Mouse (Mus musculus) CD8-positive naive resting alpha-beta T cell, adult 2 months (primary cell): Measurements from ENCODE around the gene Gm10972.
A peak's percentile ranks its signal among the peaks of the same experiment; 100 is the strongest.
"Not testable (repeated sequence)": the region's sequence is repeated elsewhere in the genome, so short reads cannot be mapped to it uniquely, and the experiment has no call there.

Experiments used
- DNase-seq, 2 experiments: peaks; one replicate each; pipeline ENCODE4 v3.0.0; 2022; ENCODE audit warnings: low read depth in 2 of 2, low spot score in 2 of 2

The Gm10972 gene

GRCm38 (mm10) chr3:94642495-94643162, at the start of gene Gm10972:
Gm10972 (plus strand) TSS chr3:94643112.
- not testable (repeated sequence) for DNase-seq

- no peak for DNase-seq
Observed at GRCm38 (mm10) chr3:94595871-94596287, 47.0 kb upstream of the Gm10972 start.

DNA sequence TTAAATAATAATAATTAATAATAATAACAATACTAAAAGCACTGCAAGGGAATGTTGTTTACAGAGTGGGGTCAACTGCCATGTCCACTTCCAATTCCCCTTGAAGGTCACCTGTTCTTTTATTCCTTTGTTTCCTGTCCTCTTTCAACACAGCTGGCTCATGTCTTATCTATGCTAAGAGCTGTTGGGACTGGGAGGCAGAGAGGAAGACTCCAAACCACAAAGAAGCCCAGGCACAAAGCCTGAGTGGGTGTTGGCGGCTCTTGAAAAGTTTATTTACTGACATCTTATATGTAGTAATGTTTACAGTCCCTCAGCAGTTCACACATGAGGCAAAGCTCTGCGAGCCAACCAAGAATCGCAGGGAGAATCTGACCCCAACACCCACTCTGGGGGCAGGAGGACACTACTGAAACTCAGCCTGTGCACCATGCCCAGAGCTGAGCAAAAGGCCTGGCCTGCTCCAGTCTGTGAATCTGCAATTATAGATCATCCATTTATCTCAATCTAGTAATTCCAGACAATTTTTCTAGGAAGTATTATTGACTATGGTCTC, 45.6 kb upstream of the Gm10972 start:
- no peak for DNase-seq

- DNase-seq: peak; percentile 20 to 55
Observed at GRCm38 (mm10) chr3:94601959-94602358, 41.0 kb upstream of the Gm10972 start.

DNA sequence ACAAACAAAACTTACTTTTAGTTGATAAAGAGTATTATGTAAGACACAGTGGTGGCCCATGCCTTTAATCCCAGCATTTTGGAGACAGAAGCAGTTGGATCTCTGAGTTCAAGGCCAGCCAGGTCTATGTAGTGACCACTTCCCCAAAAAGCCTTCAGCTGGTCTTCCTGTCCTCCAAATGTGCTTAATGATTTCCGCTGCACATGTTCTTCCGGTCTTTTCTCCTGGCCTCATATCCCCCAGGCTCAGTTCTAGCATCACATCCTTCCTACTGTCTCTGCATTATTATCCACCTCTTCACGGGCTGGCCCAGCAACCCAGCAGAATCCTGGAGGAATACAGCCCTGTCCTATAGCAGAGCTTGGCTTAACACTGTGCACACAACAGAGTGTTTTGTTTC, 33.3 kb upstream of the Gm10972 start:
- DNase-seq: no peak

DNA sequence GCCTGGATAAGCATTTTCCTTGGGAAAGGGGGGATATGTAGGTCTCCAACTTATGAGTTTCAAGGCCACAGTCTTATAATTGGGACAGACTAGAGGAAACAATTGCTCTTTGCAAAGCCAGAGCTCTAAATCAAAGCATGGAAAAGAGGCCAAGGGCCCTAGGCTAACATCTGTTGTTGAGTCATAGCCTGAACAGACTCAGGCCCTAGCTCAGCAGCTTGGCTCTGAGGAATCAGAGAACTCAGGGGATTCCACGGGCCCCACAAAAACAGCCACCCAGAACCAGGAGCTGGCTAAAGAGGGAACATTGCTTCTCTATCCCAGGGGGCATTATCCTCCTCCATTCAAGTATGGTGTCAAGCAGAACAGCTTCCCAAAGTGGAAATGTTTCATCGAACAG, 32.3 kb upstream of the Gm10972 start:
- DNase-seq: no peak

- no peak for DNase-seq
Observed at GRCm38 (mm10) chr3:94611343-94611742, 31.6 kb upstream of the Gm10972 start.

- no peak for DNase-seq
Observed at GRCm38 (mm10) chr3:94611834-94612233, 31.1 kb upstream of the Gm10972 start.

DNA sequence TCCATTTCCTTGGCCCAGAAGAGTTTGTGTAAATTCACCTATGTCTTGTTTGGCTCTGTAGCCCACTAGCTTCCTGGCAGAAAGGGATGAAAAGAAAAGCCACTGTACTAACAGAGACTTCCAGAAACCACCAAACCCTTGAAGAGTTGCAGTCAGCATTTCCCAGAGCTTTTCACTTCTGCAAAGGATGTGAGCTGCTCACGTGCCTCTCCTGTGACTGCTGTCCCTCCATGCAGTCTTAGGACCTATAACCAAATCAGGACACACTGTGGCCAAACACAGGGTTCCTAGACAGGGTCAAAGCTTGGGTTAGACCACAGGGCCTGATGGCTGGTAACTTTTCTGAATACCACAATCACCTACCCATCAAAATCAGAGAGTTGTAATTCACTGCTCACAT, 30.6 kb upstream of the Gm10972 start:
- DNase-seq: no peak

- no peak for DNase-seq
Observed at GRCm38 (mm10) chr3:94613258-94613878, 29.5 kb upstream of the Gm10972 start.

DNA sequence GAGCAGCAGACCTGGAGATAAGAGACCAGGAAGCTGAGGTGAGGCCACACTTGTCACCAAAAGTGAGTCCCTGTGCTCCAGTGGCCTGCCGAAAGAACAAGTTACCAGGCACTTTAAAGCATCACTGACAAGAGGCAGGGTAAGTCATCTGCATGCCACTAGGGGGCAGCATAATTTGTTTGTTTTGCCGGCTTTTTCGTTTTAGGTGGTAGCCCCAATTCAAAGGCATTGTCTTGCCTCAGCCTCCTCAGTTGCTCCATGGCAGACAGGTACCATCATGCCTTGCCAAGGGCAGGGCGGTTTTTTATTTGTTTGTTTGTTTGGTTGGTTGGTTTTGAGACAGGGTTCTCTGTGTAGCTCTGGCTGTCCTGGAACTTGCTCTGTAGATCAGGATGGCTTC, 26.2 kb upstream of the Gm10972 start:
- peak; percentile 49 to 65 for DNase-seq

DNA sequence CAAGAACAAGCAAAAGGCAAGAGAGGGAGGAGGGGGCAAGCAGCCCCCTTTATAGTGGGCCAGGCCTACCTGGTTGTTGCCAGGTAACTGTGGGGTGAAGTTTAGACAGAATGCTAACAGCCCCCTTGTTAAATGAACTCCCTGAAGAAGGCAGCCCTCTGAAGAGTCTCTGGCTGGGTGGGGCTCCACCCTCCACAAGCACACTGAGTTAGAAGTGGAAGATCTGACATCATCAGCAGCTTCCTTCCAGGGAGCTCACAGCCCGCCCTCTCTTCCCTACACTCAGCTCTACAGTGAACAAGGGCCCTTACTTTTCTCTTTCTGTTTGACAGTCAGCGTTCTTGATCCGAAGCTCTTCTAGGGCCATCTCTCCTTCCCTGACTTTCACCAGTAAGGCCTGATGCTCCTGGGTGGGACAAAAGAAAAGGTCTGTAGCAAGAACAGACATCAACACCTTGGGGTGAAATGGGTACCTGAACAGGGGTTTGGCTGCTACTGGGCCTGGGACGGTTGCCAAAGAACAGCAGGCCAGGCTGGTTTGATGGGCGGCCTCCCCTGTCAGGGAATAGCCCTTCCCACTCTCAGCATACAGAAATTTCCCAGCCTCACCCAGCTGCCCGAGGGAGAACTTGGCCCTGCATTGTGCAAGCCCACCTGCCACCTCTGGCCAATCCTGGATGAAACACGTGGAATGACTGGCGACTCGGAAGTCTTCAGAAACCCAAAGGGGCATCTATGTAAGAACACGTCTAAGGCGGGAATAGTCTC, 21.0 kb upstream of the Gm10972 start:
- no peak for DNase-seq

DNA sequence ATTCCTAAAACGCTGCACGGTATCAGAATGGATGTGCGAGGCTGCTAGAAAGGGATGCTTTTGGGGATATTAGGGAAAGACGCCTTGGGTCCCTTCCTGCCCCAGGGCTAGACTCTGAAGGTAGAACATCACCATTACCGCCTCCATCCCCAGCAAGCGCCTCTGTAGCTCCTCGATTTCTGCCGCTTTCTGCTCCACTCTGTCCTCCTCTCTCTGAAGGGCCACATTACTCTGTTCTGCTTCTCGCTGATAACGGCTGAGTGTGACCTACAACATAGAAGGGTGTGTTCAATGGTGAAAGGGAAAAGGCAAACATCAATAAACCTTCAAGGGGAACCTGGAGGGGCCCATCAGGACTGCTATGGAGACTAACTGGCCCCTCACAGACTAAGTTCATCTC, 20.4 kb upstream of the Gm10972 start:
- no peak for DNase-seq

DNA sequence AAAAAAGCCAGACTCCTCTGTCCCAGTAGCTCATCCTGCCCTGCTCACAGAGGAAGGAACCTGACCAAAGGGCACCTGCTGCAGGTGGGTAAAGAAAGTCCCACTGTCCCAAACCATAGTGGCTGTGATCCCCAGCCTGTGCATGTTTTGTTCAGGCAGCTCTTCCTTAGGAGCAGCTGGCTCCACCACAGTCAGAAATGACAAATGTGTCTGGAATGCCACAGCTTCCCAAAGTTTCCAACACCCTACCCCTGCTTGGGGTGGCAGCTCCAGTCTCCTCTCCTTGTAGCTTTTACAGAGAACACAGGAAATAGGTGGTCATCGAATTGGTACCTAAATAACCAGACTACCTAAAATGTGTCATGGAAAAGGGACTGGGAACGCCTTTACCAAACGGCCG, 18.6 kb upstream of the Gm10972 start:
- no peak for DNase-seq

GRCm38 (mm10) chr3:94628712-94629111, 14.2 kb upstream of the Gm10972 start:
- no peak for DNase-seq

DNA sequence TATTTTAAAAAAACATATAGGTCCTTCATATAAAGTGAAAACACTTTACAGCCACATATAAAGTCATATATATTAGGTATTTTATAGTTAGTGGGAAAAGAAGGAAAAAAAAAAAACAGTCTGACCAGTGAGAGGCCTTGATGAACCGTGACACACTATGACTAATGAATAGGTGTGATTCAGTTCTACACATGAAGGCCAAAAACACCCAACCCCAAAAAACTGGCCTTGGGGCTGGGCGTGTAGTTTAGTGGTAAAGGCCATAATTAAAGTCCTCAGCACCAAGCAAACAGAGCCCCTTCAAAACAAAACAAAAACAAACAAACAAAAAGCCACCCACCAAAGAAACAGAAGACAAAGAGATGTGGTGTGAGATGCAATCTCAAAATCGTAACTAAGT, 13.0 kb upstream of the Gm10972 start:
- no peak for DNase-seq

DNA sequence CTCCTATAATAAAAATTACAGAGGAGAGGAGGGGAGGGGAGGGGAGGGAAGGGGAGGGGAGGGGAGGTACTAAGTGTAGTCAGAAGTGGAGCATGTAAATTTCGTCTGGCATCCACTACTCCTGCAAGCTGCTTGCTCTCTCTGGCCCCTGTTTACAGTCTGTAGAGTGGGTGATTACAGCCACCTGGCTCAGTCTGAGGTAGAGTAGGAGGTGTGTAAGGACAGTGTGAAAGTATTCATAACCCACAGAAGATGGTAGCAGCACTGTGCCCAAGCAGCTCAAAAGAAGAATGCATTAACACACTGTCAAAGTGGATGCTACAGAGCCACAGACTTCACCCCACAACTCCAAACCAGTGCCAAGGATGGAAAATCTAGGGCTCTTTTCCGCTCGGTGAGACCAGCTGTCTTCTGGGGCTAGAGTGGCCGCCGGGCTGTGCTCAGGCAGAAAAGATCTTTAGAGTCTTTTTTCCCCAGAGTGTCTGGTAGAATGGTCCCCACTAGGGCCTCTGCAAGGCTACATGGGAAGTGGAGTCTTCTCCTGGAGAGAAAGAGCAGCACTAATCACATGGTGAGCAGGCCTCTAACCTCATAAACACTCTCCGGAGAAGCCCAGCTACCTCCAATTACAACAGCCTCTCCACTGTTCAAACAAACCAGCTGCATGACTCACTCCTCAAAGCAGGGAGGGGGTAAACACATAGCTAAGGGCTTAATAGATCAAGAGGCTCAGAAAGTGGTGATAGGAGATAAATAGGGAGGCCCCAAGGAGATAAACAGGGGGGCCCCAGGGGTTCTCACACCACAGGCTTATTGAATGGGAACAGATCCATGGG, 6.1 kb downstream of the Gm10972 start:
- no peak for DNase-seq

- DNase-seq: no peak
Observed at GRCm38 (mm10) chr3:94650409-94650808, 7.5 kb downstream of the Gm10972 start.

DNA sequence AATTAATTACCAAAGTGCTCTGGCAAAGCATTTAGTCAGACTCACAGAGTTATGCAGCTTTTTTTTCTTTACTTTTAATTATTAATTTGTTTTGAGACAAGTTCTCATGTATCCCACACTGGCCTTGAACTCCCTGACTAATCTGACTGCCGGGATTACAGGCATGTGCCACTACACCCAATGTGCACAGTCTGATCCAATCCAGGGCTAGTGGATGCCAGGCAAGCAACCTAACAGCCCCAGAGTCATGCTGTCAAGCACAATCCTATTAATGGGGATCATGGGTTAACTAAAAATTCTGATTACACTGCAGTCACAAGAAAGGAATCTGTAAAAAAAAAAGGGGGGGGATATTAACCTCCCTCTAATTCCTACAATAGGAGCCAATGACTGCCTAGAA, 11.1 kb downstream of the Gm10972 start:
- DNase-seq: not testable (repeated sequence)

DNA sequence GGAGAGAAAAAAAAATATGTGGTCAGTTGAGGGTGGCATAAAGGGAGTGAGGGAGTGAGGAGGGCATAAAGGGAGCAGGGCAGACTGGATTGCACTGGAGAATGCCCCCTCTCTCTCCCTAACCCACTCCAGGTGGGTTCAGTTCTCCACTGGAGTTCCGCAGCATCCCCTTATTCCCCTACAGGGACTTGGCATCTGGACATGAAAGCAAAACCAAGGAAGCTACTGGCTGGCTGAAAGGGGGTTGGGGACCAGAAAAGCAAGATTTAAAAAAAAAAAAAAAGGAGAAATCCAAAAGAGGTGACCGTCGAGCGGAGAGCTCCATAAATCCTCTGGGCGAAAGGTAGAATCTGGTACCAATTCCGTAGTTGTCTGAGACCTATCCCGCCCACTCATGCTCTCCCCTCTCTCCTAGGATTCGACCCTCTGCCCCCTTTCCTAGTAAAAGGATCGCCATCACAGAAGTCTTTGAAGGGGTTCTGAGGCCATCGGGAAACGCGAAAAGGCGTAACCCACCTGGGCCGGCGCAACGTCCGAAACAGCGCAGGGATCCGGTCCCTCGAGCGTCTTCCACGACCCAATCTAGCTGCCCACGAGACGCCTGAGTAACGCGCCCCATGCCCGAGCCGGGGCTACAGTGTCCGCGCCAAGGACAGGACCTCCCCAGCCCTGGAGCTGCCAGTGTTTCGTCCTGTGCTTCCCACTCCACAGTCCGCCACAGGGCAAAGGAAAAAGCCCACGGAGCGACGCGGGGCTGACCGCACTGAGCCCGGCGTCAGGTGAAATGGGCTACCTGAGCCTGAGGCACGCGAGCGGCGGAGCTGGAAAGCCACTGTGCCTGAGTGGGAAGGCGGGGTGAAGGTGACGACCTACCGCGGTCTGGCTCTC, 15.2 kb downstream of the Gm10972 start:
- DNase-seq: not testable (repeated sequence)
